Mouse (Mus musculus) thymus, adult 2 months (tissue): ENCODE measurements around the gene Parp3.

Experiments used
- CTCF ChIP-seq: fragments of 200-500 bp; IDR thresholded peaks from 2 replicates; pipeline ENCODE4 v1.5.1; 2012; ENCODE audit warnings: mild to moderate bottlenecking, control low read depth, low read length, moderate library complexity, borderline replicate concordance; ENCODE audit not compliant: control insufficient read depth, poor library complexity, insufficient read depth; ENCODE audit errors: extremely low read depth
- POLR2A ChIP-seq: fragments of 200-500 bp; IDR thresholded peaks from 2 replicates; pipeline ENCODE4 v1.6.1; 2012; ENCODE audit warnings: mild to moderate bottlenecking, low read length, control low read depth, moderate library complexity; ENCODE audit not compliant: control insufficient read depth, poor library complexity, insufficient read depth; ENCODE audit errors: extremely low read depth

GRCm38 (mm10) chr9:106483136-106483535 is 6.4 kb upstream of the Parp3 start:
- TF ChIP-seq POLR2A = no peak
- TF ChIP-seq CTCF = no peak
